Mouse (Mus musculus): ENCODE results near the gene Plcb4.
A peak's percentile ranks its signal among the peaks of the same experiment; 100 is the strongest.
"Not testable (repeated sequence)": the region's sequence is repeated elsewhere in the genome, so short reads cannot be mapped to it uniquely, and the experiment has no call there.

The Plcb4 gene

DNA sequence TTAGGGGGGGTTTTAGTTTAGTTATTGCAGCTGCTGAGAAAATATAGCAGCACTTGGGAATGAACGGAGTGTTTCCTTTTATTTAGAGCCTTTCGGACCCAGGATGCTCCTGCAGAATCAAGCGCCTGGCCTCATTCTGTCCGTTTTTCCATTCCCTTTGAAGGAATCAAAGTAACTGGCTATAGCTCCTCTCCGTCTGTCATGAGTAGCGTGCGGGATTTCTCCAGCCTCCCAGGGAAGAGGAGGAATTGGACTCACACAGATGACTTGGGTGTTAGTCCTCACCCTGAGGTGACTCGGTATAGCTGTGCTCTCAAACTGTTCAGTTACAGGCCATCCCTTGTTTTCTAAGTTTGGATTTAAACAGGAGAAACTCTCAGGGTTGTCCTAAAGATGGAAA lies 14.8 kb downstream of the Plcb4 start:
- DNase-seq (ENCODE audit: low spot score in 2 of 2) = no peak

DNA sequence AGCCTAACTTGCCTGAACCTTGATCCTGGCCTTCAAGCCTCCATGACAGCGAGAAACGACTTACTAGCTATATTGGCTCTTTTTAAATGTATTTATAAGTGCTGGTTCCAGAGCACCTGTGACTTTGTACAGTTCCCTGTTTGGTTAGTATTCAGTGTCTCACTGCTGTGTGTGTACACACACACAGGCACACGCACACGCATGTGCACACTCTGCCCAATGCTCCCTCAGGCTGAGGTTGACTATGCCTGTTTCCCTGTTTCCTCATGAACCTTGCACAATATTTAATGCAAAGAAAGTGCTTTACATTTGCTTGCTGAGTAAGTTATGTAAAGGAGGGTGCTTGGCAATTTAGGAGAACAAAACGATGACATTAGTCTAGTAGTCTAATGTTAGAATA lies 16.5 kb downstream of the Plcb4 start:
- DNase-seq (ENCODE audit: low spot score in 2 of 2) = no peak

DNA sequence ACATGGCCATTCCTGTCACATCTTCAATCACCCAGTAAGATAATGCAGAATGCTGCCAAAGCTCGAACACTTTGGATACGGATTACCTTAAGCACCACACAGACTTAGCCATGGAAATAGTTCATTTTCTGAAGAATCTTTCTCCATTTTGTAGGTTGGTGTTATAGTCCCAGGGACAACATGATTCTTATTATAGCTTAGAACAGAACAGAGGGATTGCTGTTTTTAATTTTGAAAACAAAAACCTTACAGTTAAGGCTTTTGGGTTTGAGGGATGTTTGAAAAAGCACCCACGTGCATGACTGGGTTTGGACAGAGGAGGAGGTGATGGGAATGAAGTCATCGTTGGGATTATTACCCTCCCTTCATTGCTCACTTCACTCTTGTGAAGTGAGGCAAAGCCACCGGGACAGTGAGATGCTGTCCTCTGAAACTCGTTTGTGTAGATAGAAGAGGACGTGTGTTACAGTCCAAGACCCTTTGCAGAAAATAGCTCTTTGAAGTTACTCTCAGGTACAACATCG lies 18.2 kb downstream of the Plcb4 start:
- DNase-seq (ENCODE audit: low spot score in 2 of 2) = peak in 1 of 2 experiments; percentile 38

DNA sequence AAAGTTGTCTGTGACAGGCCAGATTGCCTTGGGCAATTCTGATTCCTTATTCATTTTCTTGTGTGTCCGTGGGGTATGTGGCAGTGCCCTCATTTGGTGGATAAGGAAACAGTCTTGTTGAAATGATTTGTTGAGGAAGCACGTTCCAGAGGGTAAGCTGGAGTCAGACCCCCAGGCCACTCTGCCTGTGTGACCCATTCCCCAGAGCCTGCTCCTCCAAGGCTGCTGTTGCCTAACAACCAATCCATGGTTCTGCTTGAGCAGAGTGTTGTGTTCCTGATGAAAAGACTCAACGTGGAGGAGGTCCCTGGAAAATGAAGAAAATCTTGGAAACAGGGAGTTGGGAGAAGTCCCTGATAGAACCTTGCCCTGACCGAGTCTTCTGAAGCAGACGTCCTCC lies 18.8 kb downstream of the Plcb4 start:
- DNase-seq (ENCODE audit: low spot score in 2 of 2) = no peak

DNA sequence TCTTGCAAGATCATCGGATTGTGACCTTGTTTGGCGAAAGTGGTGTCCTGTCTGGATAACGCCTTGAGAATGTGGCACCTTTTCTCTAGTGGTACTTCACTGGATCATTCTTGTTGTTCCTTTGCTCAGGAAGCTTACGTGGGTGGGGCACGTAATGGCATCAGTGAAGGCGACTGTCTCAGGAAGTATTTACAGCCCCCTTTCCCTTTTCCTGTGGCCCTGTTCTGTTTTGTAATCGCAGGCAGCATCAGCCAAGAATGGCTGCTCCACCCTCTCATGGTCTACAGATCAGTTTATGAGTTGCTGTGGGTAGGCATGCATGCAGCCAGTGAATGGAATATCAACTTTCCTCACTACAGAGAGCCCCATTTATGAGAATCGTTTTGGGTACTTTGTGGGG lies 21.2 kb downstream of the Plcb4 start:
- no peak for DNase-seq (ENCODE audit: low spot score in 2 of 2)

DNA sequence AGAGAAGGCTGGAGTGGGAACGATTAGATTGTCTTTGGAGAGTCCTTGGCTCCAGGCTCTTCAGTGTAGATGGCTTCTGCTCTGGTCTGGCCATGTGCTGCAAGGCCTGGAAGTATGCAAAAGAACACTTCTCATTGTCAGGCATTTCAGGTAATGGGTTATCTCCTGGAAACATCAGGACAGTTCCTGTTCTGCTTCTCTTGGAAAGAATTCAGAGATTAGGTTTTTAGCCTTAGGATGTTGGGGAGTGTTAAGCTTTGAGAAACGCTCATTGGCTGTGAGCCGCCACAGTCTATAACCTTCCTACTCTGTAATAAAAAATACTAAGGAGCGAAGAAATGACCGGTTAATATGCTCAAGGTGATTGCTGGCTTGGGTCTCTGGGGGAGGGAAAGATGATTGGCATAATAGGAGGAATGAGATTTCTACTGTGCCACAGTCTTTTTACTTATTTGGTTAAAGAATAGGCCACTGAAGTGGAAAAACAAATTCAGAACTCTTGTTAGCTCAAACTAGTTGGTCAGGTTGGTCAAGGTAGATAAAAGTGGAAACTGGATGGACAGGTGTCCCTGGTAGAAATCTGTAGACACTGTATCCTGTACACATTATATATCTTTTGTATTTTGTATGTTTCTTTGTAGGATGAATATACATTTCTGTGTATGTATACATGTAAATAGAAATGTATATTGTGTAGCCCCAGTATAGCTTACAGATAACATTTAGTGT lies 21.8 kb downstream of the Plcb4 start:
- DNase-seq (ENCODE audit: low spot score in 2 of 2) = no peak

DNA sequence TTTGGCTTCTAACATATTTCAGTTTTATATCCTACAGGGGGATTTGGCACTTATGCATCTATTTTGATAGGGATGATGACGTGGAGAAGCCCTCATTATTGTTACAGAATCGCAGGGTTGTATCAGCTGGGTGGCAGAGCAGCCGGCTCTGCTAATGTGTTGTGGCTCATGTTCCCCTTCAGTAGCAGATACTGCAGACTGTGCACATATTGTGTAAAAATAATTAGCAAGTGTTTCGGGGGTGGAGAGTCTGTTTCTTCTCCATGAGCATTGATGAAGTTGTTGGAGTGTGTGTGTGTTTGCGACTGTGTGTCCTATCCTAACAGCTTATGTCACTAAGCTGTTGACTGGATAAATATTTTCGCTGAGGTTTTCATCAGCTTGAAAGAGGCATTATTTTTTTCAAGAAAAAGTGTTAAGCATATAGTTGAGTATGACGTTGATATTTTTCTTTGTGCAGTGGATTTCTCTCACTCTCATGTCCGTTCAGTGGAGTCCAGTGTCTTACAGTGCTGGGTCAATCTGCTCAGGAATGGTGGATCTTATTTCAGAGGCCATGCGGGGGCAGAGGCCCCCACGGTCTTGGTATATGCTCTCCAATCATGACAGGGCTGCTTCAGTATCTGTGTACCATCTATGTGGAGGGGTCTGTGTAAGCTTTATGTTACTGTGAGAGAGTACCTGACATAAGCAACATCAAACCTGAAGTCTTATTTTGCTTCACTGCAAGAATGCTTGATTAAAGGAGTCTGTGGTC lies 25.1 kb downstream of the Plcb4 start:
- no peak for DNase-seq (ENCODE audit: low spot score in 2 of 2)

DNA sequence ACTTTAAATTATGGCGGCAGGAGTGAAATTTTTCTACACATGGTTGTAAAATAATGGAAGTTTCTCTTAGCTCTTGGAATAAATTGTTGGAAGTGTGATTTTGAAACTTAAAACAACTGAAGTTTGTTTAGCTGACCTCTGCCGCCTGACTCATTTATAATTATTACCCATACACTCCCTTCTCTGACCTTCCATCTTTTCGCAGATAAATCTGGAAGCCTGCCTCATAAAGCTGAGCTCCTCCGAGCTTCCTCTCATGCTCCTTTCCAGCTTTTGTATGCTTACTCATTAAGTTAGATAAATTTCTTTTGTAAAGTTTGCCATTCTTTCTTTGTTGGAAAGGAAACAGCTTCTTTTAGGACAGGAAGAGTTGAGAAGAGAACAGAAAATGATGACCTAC lies 27.9 kb downstream of the Plcb4 start:
- no peak for DNase-seq (ENCODE audit: low spot score in 2 of 2)

DNA sequence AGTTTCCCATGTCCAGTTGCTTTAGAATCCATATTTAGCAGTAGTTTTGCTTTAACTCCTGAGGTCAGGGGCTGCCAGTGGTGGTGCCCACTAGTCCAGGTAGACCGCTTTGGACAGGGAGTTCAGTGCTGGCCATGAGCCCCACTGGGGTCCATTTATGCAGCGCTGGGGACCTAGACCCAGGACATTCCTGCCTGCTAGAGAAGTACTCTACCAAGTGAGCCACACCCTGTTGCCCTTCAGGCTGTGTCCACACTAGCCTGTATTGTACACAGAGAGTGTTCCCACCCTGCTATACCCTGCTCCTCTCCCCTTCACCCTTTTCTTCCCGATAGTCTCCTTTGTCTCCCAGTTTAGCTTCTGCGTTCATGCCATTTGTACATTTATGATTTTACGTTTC lies 28.8 kb downstream of the Plcb4 start:
- DNase-seq (ENCODE audit: low spot score in 2 of 2) = no peak

DNA sequence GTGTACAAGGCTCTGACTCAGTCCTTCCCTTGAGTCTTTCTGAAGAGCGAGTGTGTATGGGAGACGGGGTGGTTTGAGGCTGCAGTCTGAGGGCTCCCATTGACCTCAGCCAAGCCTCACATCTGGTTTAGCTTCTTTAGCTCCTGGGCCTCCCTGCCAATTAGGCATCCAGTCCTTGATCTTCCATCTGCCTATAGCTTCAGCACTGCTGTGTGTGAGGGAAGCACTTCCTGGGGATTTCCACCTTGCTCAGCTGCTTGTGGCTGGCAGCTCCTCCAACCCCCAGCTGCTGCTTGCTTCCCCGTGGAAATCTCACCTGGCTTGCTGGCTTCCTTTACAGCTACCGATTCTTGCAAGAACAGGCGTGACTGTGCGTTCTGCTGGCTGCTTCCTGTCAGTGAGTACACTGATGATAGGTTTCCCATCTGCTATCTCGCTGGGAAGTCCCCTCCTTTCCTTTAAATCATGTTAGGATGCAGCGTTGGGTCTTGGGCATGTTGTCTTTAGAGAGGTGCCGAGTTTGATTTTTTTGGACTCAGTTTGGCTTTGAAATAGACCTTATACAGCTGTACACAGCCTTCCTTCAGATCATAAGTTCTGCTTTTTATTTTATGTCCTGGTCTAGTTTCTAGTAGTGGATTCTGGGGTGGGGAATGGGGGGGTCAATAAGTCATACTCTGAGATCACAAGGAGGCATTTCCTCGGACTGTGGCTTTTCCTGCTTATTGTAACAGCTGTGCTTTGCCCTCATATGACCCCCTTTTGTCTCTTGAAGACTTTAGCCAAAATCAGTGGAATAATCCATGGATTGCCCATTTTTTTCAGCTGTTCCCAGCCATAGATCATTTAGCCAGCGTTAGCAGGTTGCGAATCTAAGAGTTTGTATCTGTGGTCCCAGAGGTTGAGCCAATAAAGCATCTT lies 34.0 kb downstream of the Plcb4 start:
- DNase-seq (ENCODE audit: low spot score in 2 of 2) = peak in 1 of 2 experiments; percentile 26

DNA sequence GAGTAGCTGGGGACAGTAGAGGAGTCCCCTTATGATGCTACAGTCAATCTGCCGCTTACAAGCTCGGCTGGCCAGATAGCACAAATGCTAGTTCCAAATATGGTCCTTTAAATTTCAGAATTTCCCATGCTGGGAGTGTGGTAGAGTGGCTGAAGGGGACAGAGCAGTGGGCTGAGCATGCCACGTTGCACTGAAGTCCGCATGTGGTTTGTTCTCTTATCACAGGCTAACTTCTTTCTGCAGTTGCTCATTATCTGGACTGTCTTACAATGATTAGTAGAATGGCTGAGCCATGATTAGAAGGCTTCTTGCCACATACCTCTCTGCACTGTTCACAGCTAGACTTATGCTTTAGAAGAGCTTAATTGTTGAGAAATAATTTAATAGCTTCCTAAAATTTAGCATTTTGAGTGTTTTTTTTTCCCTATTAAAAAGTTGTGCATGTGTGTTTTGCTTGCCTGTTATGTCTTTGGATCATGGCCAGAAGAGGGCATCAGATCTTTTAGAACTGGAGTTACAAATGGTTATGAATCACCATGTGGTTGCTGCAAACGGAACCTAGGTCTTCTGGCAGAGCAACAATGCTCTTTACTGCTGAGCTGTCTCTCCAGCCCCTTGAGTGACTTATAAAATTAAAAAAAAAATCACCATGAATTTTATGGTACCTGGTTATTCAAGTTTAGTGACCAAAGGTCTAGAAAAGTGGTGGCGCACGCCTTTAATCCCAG lies 42.0 kb downstream of the Plcb4 start:
- no peak for DNase-seq (ENCODE audit: low spot score in 2 of 2)

DNA sequence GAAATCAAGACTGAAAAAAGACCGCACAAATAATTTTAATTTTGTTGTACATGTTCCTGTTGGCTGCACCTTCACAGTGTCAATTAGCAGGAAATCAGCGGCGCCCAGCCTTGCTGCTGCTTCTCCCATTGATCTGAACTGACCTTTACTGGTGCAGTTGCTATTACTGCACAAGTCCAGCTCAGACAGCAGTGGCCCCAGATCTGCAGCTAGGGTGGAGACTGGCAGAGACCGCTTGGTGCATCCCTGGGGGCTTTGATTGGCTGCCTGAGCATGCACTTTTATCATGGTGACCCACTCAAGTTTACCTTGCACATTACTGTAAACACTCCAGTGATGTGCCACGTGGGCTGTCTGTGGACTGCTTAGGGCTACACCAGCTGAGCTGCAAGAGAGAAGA lies 45.9 kb downstream of the Plcb4 start:
- DNase-seq (ENCODE audit: low spot score in 2 of 2) = no peak

DNA sequence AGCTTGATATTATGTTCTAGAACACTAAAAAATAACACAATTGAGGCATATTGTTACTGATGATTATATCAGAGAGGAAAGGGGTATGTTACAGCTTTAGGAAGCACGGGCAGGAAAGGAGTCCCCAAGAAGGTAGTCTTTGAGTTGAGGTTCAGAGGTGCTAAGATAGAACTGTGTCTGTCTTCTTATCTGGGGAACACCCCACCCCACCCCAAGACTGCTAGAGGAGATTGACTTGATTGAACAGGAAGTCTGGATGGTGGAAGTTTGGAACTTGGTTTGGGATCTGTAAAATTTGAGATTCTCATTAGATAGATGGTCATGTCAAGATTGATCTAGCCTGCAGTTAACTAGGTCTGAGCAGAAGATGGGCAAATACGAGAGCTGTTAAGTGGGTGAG lies 48.5 kb downstream of the Plcb4 start:
- DNase-seq (ENCODE audit: low spot score in 2 of 2) = no peak

DNA sequence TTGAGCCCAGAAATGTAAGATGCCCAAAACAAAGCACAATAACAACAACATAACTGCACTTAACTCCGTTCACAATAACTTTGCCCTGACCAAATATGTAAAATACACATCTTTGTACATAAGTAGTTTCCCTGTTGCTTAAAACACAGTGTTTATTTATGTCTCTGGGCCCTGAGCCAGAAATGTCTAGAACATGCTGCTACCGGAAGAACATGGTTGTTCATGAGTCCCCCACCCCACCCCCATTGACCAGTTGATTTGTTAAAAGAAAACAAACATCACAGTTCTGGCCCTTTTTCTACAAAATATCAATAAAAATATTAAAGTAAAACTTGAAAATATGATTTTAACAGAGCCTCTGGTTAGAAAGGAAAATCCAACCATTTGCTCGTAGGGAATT lies 49.6 kb downstream of the Plcb4 start:
- DNase-seq (ENCODE audit: low spot score in 2 of 2) = no peak

DNA sequence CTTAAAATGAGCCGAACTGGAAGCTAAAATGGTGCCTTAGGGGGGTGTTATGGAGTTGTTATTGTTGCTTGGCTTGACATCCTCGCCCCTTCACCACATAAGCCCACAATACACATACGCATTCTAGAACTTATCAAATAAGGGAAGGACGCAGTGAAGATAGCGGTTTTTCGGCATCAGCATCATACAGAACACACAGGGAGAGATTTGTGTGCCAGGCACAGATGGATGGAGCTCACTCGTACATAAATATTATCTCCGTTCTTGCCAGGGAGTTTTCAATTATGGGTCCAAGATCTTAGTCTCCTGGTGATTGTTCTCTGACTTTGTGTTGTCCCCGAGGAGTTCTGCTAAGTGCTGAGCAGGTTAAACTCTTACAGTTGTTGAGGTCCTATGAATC lies 50.0 kb downstream of the Plcb4 start:
- no peak for DNase-seq (ENCODE audit: low spot score in 2 of 2)

DNA sequence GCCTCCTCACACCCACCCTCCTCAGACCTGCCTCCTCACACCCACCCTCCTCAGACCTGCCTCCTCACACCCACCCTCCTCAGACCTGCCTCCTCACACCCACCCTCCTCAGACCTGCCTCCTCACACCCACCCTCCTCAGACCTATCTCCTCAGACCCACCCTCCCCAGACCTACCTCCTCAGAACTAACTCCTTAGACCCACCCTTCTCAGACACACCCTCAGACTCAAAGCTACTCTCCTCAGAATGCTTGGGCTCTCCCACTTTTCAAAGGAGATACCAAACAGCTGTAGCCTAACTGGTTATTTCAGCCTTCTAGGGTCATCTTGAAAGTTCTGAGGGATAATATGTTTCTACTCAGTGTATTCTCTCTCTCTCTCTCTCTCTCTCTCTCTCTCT lies 50.9 kb downstream of the Plcb4 start:
- DNase-seq (ENCODE audit: low spot score in 2 of 2) = not testable (repeated sequence)

DNA sequence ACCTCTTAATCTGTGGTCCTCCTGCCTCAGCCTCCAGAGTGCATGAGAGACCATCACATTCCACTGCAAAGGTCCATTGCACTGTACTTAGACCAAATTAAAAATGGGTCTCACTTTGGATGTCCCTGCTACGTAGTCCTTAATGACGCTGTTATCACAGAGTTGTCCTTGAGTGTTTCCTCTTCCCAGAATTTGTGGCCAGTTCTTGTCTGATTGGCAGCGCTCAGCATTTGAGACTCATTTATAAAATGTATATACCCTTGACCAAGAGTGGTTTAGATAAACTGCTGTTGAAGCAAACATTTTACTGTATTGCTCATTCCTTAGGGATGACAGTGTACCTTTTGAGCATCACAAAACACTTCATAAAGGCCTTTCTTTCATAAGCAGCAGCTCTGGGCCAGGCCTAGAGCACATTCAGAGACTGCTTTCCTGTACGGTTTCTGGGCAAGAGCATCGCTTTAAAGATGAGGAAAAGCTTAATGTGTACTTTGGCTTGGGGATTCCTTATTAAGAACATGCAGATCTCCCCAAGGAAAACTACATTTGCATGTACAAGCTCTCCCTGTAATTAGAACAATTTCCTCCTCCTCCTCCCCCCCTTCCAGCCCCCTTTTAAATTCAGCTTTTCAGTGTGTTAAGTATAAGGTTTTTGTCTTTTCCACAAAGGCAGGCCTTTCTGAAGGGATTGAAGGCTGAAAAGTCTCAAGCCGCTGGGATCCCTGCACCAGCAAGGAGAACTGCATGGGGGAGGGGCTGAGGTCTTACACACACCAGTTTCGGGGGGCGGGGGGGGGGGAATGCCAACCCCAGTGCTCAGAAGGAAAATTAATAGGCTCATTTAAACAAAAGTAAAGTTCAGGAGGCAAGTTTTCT lies 52.5 kb downstream of the Plcb4 start:
- no peak for DNase-seq (ENCODE audit: low spot score in 2 of 2)

DNA sequence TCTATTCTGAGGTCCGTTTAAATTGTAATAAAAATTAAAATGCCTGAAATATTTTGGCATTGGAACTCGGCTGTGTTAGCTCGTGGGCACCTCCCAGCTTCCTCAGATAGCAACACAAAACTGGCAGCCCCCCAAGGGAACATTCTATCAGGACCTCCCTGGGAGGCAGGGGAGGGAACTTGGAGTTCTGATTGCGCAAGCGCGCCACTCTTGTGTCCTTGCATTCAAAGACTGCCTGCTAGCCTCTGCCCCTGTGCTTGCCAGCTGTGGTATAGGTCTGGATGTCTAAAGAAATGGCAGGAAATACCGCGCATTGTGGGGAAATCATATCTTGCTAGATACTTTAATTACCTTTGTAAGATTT lies 53.1 kb downstream of the Plcb4 start:
- peak; percentile 23 to 24 for DNase-seq (ENCODE audit: low spot score in 2 of 2)

DNA sequence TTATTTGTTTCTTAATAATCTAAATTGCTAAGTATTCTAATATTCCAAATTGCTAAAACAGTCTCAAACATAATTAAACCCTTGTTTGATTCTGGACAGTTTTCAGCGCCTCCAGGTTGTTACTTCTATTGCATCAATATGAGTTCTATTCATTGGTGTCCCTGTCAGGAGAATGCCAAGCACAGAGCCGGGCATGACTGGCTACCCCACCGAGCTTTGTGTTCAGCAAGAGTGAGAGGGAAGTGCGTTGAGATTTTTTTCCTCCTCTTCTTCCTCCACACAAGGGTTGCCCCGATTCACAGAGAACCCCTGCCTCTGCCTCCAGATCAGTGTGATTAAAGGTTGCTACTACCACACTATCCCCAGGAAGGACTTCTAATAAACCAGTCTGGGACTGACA lies 53.5 kb downstream of the Plcb4 start:
- no peak for DNase-seq (ENCODE audit: low spot score in 2 of 2)

DNA sequence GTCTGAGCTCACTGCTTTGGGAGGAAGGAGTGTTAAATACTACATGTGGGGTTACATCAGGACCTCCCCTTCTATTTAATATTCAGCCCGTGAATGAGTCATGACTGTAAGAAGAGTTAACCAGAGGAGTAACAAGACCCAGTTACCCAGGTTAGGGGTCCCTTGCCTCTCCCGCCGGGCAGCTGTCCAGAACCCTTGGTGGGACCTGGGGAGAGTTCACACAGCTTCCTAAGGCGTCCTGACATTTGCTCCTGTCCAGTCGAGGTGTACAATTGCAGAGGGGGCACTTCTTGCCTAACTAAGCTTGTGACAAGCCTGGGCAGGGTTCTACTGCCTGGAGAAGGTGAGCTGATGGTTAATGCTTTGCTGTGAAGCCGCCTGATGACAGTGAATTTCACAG lies 54.1 kb downstream of the Plcb4 start:
- no peak for DNase-seq (ENCODE audit: low spot score in 2 of 2)

DNA sequence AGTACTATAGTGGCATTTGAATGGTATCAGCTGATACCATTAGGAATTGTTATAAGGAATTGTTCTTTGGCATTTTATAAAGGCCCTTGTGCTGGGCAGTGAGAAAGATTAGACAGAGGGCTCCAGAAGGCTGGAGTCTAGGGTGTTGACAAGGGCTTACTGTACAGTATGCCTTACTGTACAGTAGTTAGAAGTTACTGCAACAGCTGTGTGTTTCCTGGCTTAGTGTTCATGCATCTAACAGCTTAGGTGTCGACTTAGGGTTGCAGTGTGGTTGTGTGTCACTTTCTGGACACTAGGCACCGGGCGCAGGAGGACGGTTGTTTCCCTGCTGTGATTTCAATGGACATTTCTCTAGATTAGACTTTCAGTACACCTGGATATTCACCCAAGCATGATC lies 57.4 kb downstream of the Plcb4 start:
- no peak for DNase-seq (ENCODE audit: low spot score in 2 of 2)
